Mouse (Mus musculus) kidney, adult 9 months (tissue): ENCODE data around the gene Acox1.
A peak's percentile ranks its signal among the peaks of the same experiment; 100 is the strongest.

Experiments used
- DNase-seq: peaks from one replicate; pipeline ENCODE4 v3.0.0; 2022

Acox1 gene

GRCm38 (mm10) chr11:116210696-116211095 lies 11.9 kb upstream of the Acox1 start:
- DNase-seq: peak; percentile 81

GRCm38 (mm10) chr11:116209257-116209656 lies 10.4 kb upstream of the Acox1 start:
- peak; percentile 88 for DNase-seq

GRCm38 (mm10) chr11:116208660-116209059 lies 9.8 kb upstream of the Acox1 start:
- no peak for DNase-seq

GRCm38 (mm10) chr11:116206678-116207077 lies 7.8 kb upstream of the Acox1 start:
- no peak for DNase-seq

- DNase-seq: no peak
Observed at GRCm38 (mm10) chr11:116203150-116203549, 4.3 kb upstream of the Acox1 start.

GRCm38 (mm10) chr11:116201151-116201550 lies 2.3 kb upstream of the Acox1 start:
- peak; percentile 67 for DNase-seq

- no peak for DNase-seq
Observed at GRCm38 (mm10) chr11:116198132-116198531, 713 bp downstream of the Acox1 start.

- DNase-seq: no peak
Observed at GRCm38 (mm10) chr11:116197584-116197906, 1.3 kb downstream of the Acox1 start.

- DNase-seq: no peak
Observed at GRCm38 (mm10) chr11:116196866-116197583, 1.8 kb downstream of the Acox1 start.

GRCm38 (mm10) chr11:116196336-116196735 lies 2.5 kb downstream of the Acox1 start:
- DNase-seq: peak; percentile 66

- DNase-seq: peak; percentile 88
Observed at GRCm38 (mm10) chr11:116195252-116195651, 3.6 kb downstream of the Acox1 start.

- DNase-seq: no peak
Observed at GRCm38 (mm10) chr11:116194619-116195018, 4.2 kb downstream of the Acox1 start.

GRCm38 (mm10) chr11:116187226-116187930 lies 11.5 kb downstream of the Acox1 start:
- no peak for DNase-seq

GRCm38 (mm10) chr11:116186360-116186759 lies 12.5 kb downstream of the Acox1 start:
- no peak for DNase-seq

- DNase-seq: no peak
Observed at GRCm38 (mm10) chr11:116185836-116186235, 13.0 kb downstream of the Acox1 start.

- peak; percentile 38 for DNase-seq
Observed at GRCm38 (mm10) chr11:116178411-116179121, 20.3 kb downstream of the Acox1 start.

- no peak for DNase-seq
Observed at GRCm38 (mm10) chr11:116176010-116176409, 22.8 kb downstream of the Acox1 start.

- DNase-seq: peak; percentile 85
Observed at GRCm38 (mm10) chr11:116174775-116175448, 23.9 kb downstream of the Acox1 start.

GRCm38 (mm10) chr11:116171959-116172358 lies 26.9 kb downstream of the Acox1 start:
- DNase-seq: peak; percentile 72

GRCm38 (mm10) chr11:116170003-116170800 lies 28.6 kb downstream of the Acox1 start:
- peak; percentile 79 for DNase-seq

GRCm38 (mm10) chr11:116169214-116169613 lies 29.6 kb downstream of the Acox1 start:
- DNase-seq: no peak

- peak; percentile 96 for DNase-seq
Observed at GRCm38 (mm10) chr11:116167884-116168439, 30.9 kb downstream of the Acox1 start, which contains the start of gene Fbf1. TSS of gene Fbf1 (minus strand) at chr11:116168166.
